Mouse (Mus musculus): ENCODE measurements around the gene Snx5. TPM values are rescaled to one million over a fixed set of nuclear protein-coding genes. Genes with fewer than 3 reads are reported as not detected.

Snx5 gene
- polyA plus RNA-seq, 2 experiments = 66.3 to 67.0 TPM

- peak overlapping the region; percentile 24; the same call in 1 of the 2 replicates for H3K4me2 ChIP-seq (ENCODE audit: low read depth)
- peaks cover 26% of the 10 kb centered on the region in 2 experiments for H3K4me1 ChIP-seq (replicated peaks; ENCODE audit: control insufficient read depth in 2 of 2, insufficient read depth in 2 of 2, low read length in 1 of 2)
- WGBS (ENCODE audit: insufficient replicate concordance) = 53% methylated on average over 3 of the region's 3 CpGs
- H3K9me3 ChIP-seq (ENCODE audit: control insufficient read depth, low read length) = no peaks in the 10 kb centered on the region
- H3K4me3 ChIP-seq (ENCODE audit: insufficient read depth in 1 of 2, low read depth in 2 of 2, low read length in 2 of 2) = no peak overlapping the region
- ATAC-seq (ENCODE audit: insufficient read depth) (no peak), DNase-seq (ENCODE audit: low read depth in 3 of 3, low spot score in 3 of 3) (no peak)
- TF ChIP-seq CTCF (IDR thresholded peaks at IDR 0.05; ENCODE audit: low read depth) (no peak), EP300 (IDR thresholded peaks at IDR 0.05; ENCODE audit: low read depth) (no peak)
- no peak overlapping the region for H3K9ac ChIP-seq (replicated peaks)
- H3K27ac ChIP-seq = no peak overlapping the region
- H3K36me3 ChIP-seq (replicated peaks; ENCODE audit: control insufficient read depth, insufficient read depth, low read depth) = peaks cover 47% of the 10 kb centered on the region
- no peaks in the 10 kb centered on the region for H3K27me3 ChIP-seq (ENCODE audit: control insufficient read depth, insufficient read depth, low read length)
These were observed 5.6 kb downstream of the Snx5 start for GRCm38 (mm10) chr2:144265120-144265488.

- DNase-seq (ENCODE audit: low read depth in 3 of 3, low spot score in 3 of 3) (no peak), ATAC-seq (ENCODE audit: insufficient read depth) (no peak)
- Histone ChIP-seq H3K36me3 (replicated peaks; ENCODE audit: control insufficient read depth, insufficient read depth, low read depth) (peaks cover 53% of the 10 kb centered on the region), H3K4me2 (ENCODE audit: low read depth) (peak overlapping the region; percentile 24; the same call in 1 of the 2 replicates), H3K4me1 (replicated peaks; ENCODE audit: control insufficient read depth in 2 of 2, insufficient read depth in 2 of 2, low read length in 1 of 2) (peaks cover 26% of the 10 kb centered on the region in 2 experiments), H3K4me3 (ENCODE audit: insufficient read depth in 1 of 2, low read depth in 2 of 2, low read length in 2 of 2) (no peak overlapping the region), H3K27ac (no peak overlapping the region), H3K27me3 (ENCODE audit: control insufficient read depth, insufficient read depth, low read length) (no peaks in the 10 kb centered on the region), H3K9ac (replicated peaks) (no peak overlapping the region), H3K9me3 (ENCODE audit: control insufficient read depth, low read length) (no peaks in the 10 kb centered on the region)
- TF ChIP-seq EP300 (IDR thresholded peaks at IDR 0.05; ENCODE audit: low read depth) (no peak), CTCF (IDR thresholded peaks at IDR 0.05; ENCODE audit: low read depth) (no peak)
- WGBS (ENCODE audit: insufficient replicate concordance) = 62% methylated on average over 5 of the region's 5 CpGs
These were observed 6.1 kb downstream of the Snx5 start for GRCm38 (mm10) chr2:144264398-144265119.

GRCm38 (mm10) chr2:144262837-144263236 is 7.9 kb downstream of the Snx5 start:
- H3K4me2 ChIP-seq (ENCODE audit: low read depth) = no peak overlapping the region
- H3K27ac ChIP-seq = no peak overlapping the region
- H3K36me3 ChIP-seq (replicated peaks; ENCODE audit: control insufficient read depth, insufficient read depth, low read depth) = peaks cover 66% of the 10 kb centered on the region
- no peak overlapping the region for H3K9ac ChIP-seq (replicated peaks)
- H3K4me3 ChIP-seq (ENCODE audit: insufficient read depth in 1 of 2, low read depth in 2 of 2, low read length in 2 of 2) = no peak overlapping the region
- no peak for ATAC-seq (ENCODE audit: insufficient read depth)
- WGBS (ENCODE audit: insufficient replicate concordance) = 51% methylated on average over 2 of the region's 2 CpGs
- no peak for TF ChIP-seq EP300 (IDR thresholded peaks at IDR 0.05; ENCODE audit: low read depth)
- TF ChIP-seq CTCF (IDR thresholded peaks at IDR 0.05; ENCODE audit: low read depth) = no peak
- no peaks in the 10 kb centered on the region for H3K27me3 ChIP-seq (ENCODE audit: control insufficient read depth, insufficient read depth, low read length)
- no peaks in the 10 kb centered on the region for H3K9me3 ChIP-seq (ENCODE audit: control insufficient read depth, low read length)
- no peak for DNase-seq (ENCODE audit: low read depth in 3 of 3, low spot score in 3 of 3)
- H3K4me1 ChIP-seq (replicated peaks; ENCODE audit: control insufficient read depth in 2 of 2, insufficient read depth in 2 of 2, low read length in 1 of 2) = peaks cover 17 to 23% of the 10 kb centered on the region in 2 experiments

- no peaks in the 10 kb centered on the region for H3K9me3 ChIP-seq (ENCODE audit: control insufficient read depth, low read length)
- no peak overlapping the region for H3K27ac ChIP-seq
- TF ChIP-seq EP300 (IDR thresholded peaks at IDR 0.05; ENCODE audit: low read depth) = no peak
- TF ChIP-seq CTCF (IDR thresholded peaks at IDR 0.05; ENCODE audit: low read depth) = no peak
- peaks cover 57% of the 10 kb centered on the region for H3K36me3 ChIP-seq (replicated peaks; ENCODE audit: control insufficient read depth, insufficient read depth, low read depth)
- no peak overlapping the region for H3K9ac ChIP-seq (replicated peaks)
- no peaks in the 10 kb centered on the region for H3K4me1 ChIP-seq (replicated peaks; ENCODE audit: control insufficient read depth in 2 of 2, insufficient read depth in 2 of 2, low read length in 1 of 2)
- no peak overlapping the region for H3K4me3 ChIP-seq (ENCODE audit: insufficient read depth in 1 of 2, low read depth in 2 of 2, low read length in 2 of 2)
- ATAC-seq (ENCODE audit: insufficient read depth) = no peak
- no peaks in the 10 kb centered on the region for H3K27me3 ChIP-seq (ENCODE audit: control insufficient read depth, insufficient read depth, low read length)
- no peak for DNase-seq (ENCODE audit: low read depth in 3 of 3, low spot score in 3 of 3)
- H3K4me2 ChIP-seq (ENCODE audit: low read depth) = no peak overlapping the region
These were observed 20.6 kb downstream of the Snx5 start for GRCm38 (mm10) chr2:144250111-144250510.

GRCm38 (mm10) chr2:144248613-144249376 is 21.9 kb downstream of the Snx5 start:
- WGBS (ENCODE audit: insufficient replicate concordance) = 34% methylated on average over 4 of the region's 4 CpGs
- no peaks in the 10 kb centered on the region for H3K4me1 ChIP-seq (replicated peaks; ENCODE audit: control insufficient read depth in 2 of 2, insufficient read depth in 2 of 2, low read length in 1 of 2)
- H3K9me3 ChIP-seq (ENCODE audit: control insufficient read depth, low read length) = no peaks in the 10 kb centered on the region
- H3K27ac ChIP-seq = no peak overlapping the region
- peaks cover 44% of the 10 kb centered on the region for H3K36me3 ChIP-seq (replicated peaks; ENCODE audit: control insufficient read depth, insufficient read depth, low read depth)
- no peak overlapping the region for H3K4me3 ChIP-seq (ENCODE audit: insufficient read depth in 1 of 2, low read depth in 2 of 2, low read length in 2 of 2)
- H3K9ac ChIP-seq (replicated peaks) = no peak overlapping the region
- TF ChIP-seq CTCF (IDR thresholded peaks at IDR 0.05; ENCODE audit: low read depth) = no peak
- TF ChIP-seq EP300 (IDR thresholded peaks at IDR 0.05; ENCODE audit: low read depth) = no peak
- ATAC-seq (ENCODE audit: insufficient read depth) (peak; percentile 23; the same call in 1 of the 2 replicates), DNase-seq (ENCODE audit: low read depth in 3 of 3, low spot score in 3 of 3) (no peak)
- no peak overlapping the region for H3K4me2 ChIP-seq (ENCODE audit: low read depth)
- H3K27me3 ChIP-seq (ENCODE audit: control insufficient read depth, insufficient read depth, low read length) = no peaks in the 10 kb centered on the region
